In genomic region chr9:48374357-48374756, GRCm38 (mm10) we compare ENCODE assay signal across 22 mouse cellular contexts. TPM values are rescaled to one million over a fixed set of nuclear protein-coding genes. Genes with fewer than 3 reads are reported as not detected.
DNase-seq lines count a peak whose midpoint lies in the region; ATAC-seq and TF ChIP-seq lines count a peak whose summit lies in the region.
"Had no signal": no experiment of that assay in that cellular context is flagged by ENCODE, and none has a peak within 500 bp of the region (broad histone marks: within the 10 kb centered on the region; RNA-seq: fewer than 3 reads in every experiment).

No protein-coding gene starts in this region.

- H3K36me3 ChIP-seq in liver, embryonic 13.5 days = peaks cover 11% of the 10 kb centered on the region
- H3K36me3 ChIP-seq in liver, embryonic 16.5 days (ENCODE audit: control insufficient read depth, insufficient read depth) = no peaks in the 10 kb centered on the region
- H3K36me3 ChIP-seq in limb, embryonic 10.5 days = no peaks in the 10 kb centered on the region
- H3K36me3 ChIP-seq: embryonic facial prominence, embryonic 10.5 days; forebrain, embryonic 12.5 days; heart, embryonic 10.5 days; hindbrain, embryonic 13.5 days had no signal

- H3K4me3 ChIP-seq in liver, embryonic 13.5 days (replicated peaks) = no peak overlapping the region
- no peak overlapping the region for H3K4me3 ChIP-seq in liver, embryonic 16.5 days (ENCODE audit: low read depth, low read length)
- no peak overlapping the region for H3K4me3 ChIP-seq in layer of hippocampus, adult 2 months
- no peak overlapping the region for H3K4me3 ChIP-seq in limb, embryonic 10.5 days
- H3K4me3 ChIP-seq: embryonic facial prominence, embryonic 10.5 days; erythroblast, embryonic 14.5 days; forebrain, embryonic 12.5 days; heart, embryonic 10.5 days; hindbrain, embryonic 13.5 days had no signal

- DNase-seq in liver, embryonic 13.5 days = no peak
- no peak for DNase-seq in liver
- DNase-seq in layer of hippocampus, adult 2 months (ENCODE audit: low spot score in 2 of 2) = no peak
- DNase-seq in limb, embryonic 10.5 days (ENCODE audit: low spot score) = no peak
- DNase-seq in adrenal gland, adult (ENCODE audit: inconsistent age in 2 of 2, low spot score in 1 of 2) = no peak
- DNase-seq: adrenal gland, postnatal 14 days; cerebellum, adult 18-20 months; cerebellum, adult 9-11 months; cerebellum, postnatal 36 days; gastrocnemius, postnatal 10 days; heart, adult 18-20 months; heart, postnatal 10 days had no signal

- H3K9ac ChIP-seq in liver, embryonic 13.5 days = peak overlapping the region; percentile 54
- H3K9ac ChIP-seq in liver, embryonic 16.5 days (ENCODE audit: low read depth, low read length) = 0 out of 2 replicates have a peak overlapping the region, but pooled peaks have one; percentile 3
- H3K9ac ChIP-seq: forebrain, embryonic 12.5 days; hindbrain, embryonic 13.5 days had no signal

- H3K4me1 ChIP-seq in liver, embryonic 13.5 days (replicated peaks) = peaks cover 28% of the 10 kb centered on the region
- H3K4me1 ChIP-seq in liver, embryonic 16.5 days (ENCODE audit: control insufficient read depth, low read depth, low read length) = peaks cover 16% of the 10 kb centered on the region
- no peaks in the 10 kb centered on the region for H3K4me1 ChIP-seq in limb, embryonic 10.5 days
- H3K4me1 ChIP-seq: embryonic facial prominence, embryonic 10.5 days; forebrain, embryonic 12.5 days; heart, embryonic 10.5 days; hindbrain, embryonic 13.5 days had no signal

- no peak overlapping the region for H3K4me2 ChIP-seq in liver, embryonic 13.5 days
- H3K4me2 ChIP-seq in liver, embryonic 16.5 days (ENCODE audit: low read depth, low read length) = peak overlapping the region; percentile 12; the same call in 1 of the 2 replicates
- H3K4me2 ChIP-seq: forebrain, embryonic 12.5 days; hindbrain, embryonic 13.5 days had no signal

- no peak for TF ChIP-seq CTCF in layer of hippocampus, adult 2 months (conservative IDR thresholded peaks at IDR 0.05)

- ATAC-seq in liver, embryonic 13.5 days (ENCODE audit: low read depth) = peak; percentile 67
- peak; percentile 67 for ATAC-seq in erythroblast, adult 5-6 weeks (replicated peaks; ENCODE audit: low FRiP score, poor library complexity, severe bottlenecking)
- peak; percentile 75 for ATAC-seq in liver, embryonic 16.5 days (ENCODE audit: low read depth)
- ATAC-seq in megakaryocyte-erythroid progenitor cell, adult 5-6 weeks (replicated peaks; ENCODE audit: low FRiP score, low TSS enrichment, poor library complexity, severe bottlenecking) = peak; percentile 61; the same call in 1 of the 2 replicates
- ATAC-seq: forebrain, embryonic 16.5 days; hindbrain, postnatal 0 days had no signal

- no peaks in the 10 kb centered on the region for H3K27me3 ChIP-seq in liver, embryonic 13.5 days
- no peaks in the 10 kb centered on the region for H3K27me3 ChIP-seq in liver, embryonic 16.5 days (ENCODE audit: control insufficient read depth, insufficient read depth, low read depth, low read length)
- no peaks in the 10 kb centered on the region for H3K27me3 ChIP-seq in limb, embryonic 10.5 days (ENCODE audit: low read depth, poor library complexity, severe bottlenecking)
- H3K27me3 ChIP-seq: forebrain, embryonic 12.5 days; hindbrain, embryonic 13.5 days had no signal

- WGBS in liver, embryonic 13.5 days (ENCODE audit: insufficient replicate concordance) = 9% methylated on average over 2 of the region's 2 CpGs
- WGBS in liver, embryonic 16.5 days (ENCODE audit: insufficient replicate concordance) = 6% methylated on average over 2 of the region's 2 CpGs
- WGBS in limb, embryonic 10.5 days = 70% methylated on average over 2 of the region's 2 CpGs

- H3K9me3 ChIP-seq in liver, embryonic 13.5 days (replicated peaks) = no peaks in the 10 kb centered on the region
- H3K9me3 ChIP-seq in liver, embryonic 16.5 days (replicated peaks; ENCODE audit: control insufficient read depth, low read length) = no peaks in the 10 kb centered on the region
- no peaks in the 10 kb centered on the region for H3K9me3 ChIP-seq in limb, embryonic 10.5 days (replicated peaks)
- H3K9me3 ChIP-seq: embryonic facial prominence, embryonic 10.5 days; forebrain, embryonic 12.5 days; heart, embryonic 10.5 days; hindbrain, embryonic 13.5 days had no signal

- H3K27ac ChIP-seq in liver, embryonic 13.5 days = peak overlapping the region; percentile 81
- H3K27ac ChIP-seq in liver, embryonic 16.5 days (ENCODE audit: low read length) = peak overlapping the region; percentile 76
- no peak overlapping the region for H3K27ac ChIP-seq in layer of hippocampus, adult 2 months
- no peak overlapping the region for H3K27ac ChIP-seq in limb, embryonic 10.5 days
- H3K27ac ChIP-seq: embryonic facial prominence, embryonic 10.5 days; forebrain, embryonic 12.5 days; heart, embryonic 10.5 days; hindbrain, embryonic 13.5 days; hindbrain, postnatal 0 days had no signal

RNA-seq across cellular contexts. Expression of gene Nxpe2, which starts 21.1 kb away (rescaled TPM):
- 153 and 173 TPM in 2 replicates for polyA plus RNA-seq in liver, embryonic 13.5 days (2015; fragmentation: Nextera tagmentation; extraction: Ambion mirVana)
- 700 and 785 TPM in 2 replicates for total RNA-seq in erythroblast, adult 5-6 weeks (2015; ENCODE audit: low replicate concordance)
- total RNA-seq in erythroblast, adult 5-6 weeks (2017; ENCODE audit: low replicate concordance) = 760 and 890 TPM in 2 replicates
- polyA plus RNA-seq in liver, embryonic 16.5 days (2015; fragmentation: Nextera tagmentation; extraction: Ambion mirVana) = 120 and 126 TPM in 2 replicates
- total RNA-seq in megakaryocyte-erythroid progenitor cell, adult 5-6 weeks (2014; fragmentation: Nextera tagmentation) = 132 and 174 TPM in 2 replicates
- total RNA-seq in megakaryocyte-erythroid progenitor cell, adult 5-6 weeks (2017) = 89.5 and 143 TPM in 2 replicates
- total RNA-seq in layer of hippocampus, adult 2 months (2021) = under 1 TPM; 0.25 to 0.31 TPM
- 1.1 and 1.3 TPM in 2 replicates for polyA plus RNA-seq in limb, embryonic 10.5 days (2016; fragmentation: Nextera tagmentation; extraction: Ambion mirVana)
- total RNA-seq: hindbrain, postnatal 0 days had no signal

Comparison
In these comparisons a context has a peak if more than half of its experiments do, and no peak if none do; other contexts are left out.
1. H3K27ac ChIP-seq: peak in liver, embryonic 13.5 days (single experiment) and liver, embryonic 16.5 days (single experiment); none in layer of hippocampus, adult 2 months (single experiment) and limb, embryonic 10.5 days (single experiment).
2. RNA of gene Nxpe2, which starts 21.1 kb away (total RNA-seq): 700 to 890 TPM in erythroblast, adult 5-6 weeks and 89.5 to 174 TPM in megakaryocyte-erythroid progenitor cell, adult 5-6 weeks; 0.25 to 0.31 TPM in layer of hippocampus, adult 2 months; every median in the first group is over 10 times any median in the second.
3. Peak in every context shown above with its lines, with median percentiles within 50 percentile points of each other: ATAC-seq.